Mouse (Mus musculus): Measurements from ENCODE around the gene Gm28539.

DNA sequence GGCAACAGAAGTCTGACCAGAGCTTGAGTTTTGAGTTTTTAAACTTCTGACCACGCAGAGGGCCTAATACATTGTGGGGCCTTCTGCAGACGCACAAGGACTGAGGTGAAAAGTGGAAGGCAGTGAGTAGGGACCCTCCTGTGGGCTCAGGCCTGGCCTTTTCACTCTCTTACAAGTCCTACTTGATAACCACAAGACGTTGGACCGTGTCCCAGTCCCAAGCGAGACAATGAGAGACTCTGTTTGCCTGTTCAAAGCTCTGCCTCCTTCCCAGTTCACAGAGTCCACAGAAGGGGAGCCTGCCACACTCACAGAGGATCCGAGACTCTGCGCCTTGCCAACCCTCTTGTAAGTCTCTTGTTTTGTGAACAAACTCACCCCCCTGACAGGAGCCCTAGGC, 39.7 kb upstream of the Gm28539 start:
- TF ChIP-seq CTCF (IDR thresholded peaks at IDR 0.05; ENCODE audit: insufficient read depth, low read length) (no peak), POLR2A (IDR thresholded peaks at IDR 0.05; ENCODE audit: borderline replicate concordance, extremely low read depth, low read depth, low read length) (no peak)

All from lung, adult 2 months (tissue).